Mouse (Mus musculus): Measurements from ENCODE around the gene Rabl6.

Rabl6 gene

GRCm38 (mm10) chr2:25591863-25592262 is 16.5 kb downstream of the Rabl6 start:
- no peak for DNase-seq (ENCODE audit: low spot score)

DNA sequence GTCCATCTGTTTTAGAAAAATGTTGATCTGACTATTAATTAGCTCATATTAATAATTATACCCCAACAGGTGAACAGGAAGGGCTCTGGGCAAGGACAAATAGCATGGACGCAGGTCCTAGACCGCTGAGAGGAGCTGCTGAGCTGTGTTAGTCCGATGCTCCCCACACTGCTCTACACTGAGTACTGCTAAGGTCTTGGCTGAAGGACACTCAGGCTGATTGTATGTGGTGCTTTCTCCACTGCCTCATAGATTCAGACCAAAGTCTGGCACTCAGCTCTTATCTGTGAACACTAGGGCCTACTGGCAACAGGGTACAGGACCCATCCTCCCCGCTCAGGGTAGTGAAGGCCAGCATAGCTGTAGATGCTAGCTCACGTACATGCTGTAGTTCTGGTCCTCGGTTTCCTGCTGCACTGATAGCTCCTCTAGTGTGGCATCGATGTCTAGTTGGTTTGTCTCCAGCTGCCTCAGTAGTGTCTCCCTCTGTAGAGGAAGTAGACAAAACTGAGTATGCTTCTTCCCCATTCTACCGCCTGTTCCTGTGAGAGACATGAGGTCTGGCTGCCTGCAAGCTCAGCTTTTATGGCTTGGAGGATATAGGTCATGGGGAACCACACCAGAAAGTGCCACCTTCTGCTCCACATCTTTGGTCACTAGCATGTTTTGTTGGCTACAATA is 20.0 kb downstream of the Rabl6 start:
- no peak for DNase-seq (ENCODE audit: low spot score)

DNA sequence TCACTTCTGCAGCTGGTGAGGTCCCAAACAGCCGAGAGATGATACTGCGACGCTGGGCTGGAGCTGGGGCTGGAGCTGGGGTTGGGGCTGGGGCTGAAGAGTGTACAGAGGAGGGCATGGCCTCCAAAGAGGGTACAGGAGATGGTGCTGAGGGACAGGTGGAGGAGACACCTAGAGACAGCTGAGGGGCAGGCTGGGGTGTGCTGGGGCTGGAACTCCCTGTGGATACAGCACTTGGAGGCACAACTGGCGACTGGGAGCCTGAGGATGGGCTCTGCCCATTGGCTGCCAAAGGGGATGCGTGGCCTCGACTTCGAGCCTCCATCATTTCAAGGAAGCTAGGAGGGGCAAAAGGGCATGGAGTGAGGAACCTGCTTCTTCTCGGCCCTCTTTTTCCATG is 21.0 kb downstream of the Rabl6 start:
- DNase-seq (ENCODE audit: low spot score), result no peak

GRCm38 (mm10) chr2:25585601-25586000 is 22.7 kb downstream of the Rabl6 start:
- DNase-seq (ENCODE audit: low spot score), result no peak

GRCm38 (mm10) chr2:25584856-25585255 is 23.5 kb downstream of the Rabl6 start:
- DNase-seq (ENCODE audit: low spot score), result no peak

DNA sequence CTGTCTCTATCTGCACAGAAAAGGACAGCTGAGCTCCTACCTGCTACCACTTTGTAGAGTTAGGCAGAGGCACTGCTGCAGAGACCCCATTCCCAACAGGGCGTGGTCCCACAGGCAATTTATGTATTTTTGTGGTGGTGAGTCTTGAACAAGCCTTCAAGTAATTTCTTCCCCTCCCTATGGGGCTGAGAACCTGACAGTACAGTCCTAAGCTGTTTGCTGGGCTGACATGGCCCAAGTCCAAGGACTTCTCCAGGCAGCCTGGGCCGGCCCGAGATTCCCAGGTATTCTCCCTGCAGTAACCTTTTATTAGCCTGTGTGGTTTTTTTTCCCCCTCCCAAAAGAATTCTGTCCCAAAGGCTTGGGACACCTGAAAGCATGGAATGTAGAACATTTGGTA is 24.2 kb downstream of the Rabl6 start:
- DNase-seq (ENCODE audit: low spot score), result no peak

DNA sequence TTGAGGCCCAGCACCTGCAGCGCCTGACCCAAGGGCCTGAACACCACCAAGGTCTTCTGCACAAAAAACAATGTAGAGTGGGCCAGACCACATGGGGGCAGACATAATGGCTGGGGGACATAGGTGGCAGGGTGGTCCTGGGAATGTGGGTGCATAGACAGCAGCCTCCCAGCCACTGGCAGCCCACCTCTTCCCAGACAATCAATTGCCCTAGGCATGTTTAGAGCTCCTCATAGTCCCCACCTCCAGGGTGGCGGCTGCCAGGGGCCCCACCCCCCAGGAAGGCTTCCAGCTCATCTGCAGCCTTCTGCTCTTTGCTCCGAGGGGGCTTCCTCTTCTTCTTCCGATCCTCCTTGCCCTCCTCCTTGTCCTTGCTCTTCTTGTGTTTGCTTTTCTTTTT is 24.8 kb downstream of the Rabl6 start:
- DNase-seq (ENCODE audit: low spot score), result no peak

DNA sequence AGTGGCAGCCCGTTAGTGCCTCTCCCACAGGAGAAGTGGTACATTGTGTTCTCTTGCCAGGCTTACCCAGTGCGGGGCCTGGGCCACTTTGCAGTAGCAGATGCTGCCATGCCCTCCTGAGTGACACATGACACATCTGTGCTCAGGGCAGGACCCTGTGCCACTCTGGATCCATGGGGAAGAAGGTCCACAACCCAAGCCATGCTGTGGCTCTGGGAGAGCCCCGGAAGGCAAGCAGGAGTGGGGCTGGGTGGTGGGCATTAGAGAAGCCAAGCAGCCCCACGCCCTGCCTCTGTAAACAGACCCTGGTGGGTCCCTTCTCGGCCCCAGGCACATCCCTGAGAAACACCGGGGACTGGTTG is 25.2 kb downstream of the Rabl6 start:
- DNase-seq (ENCODE audit: low spot score), result no peak

DNA sequence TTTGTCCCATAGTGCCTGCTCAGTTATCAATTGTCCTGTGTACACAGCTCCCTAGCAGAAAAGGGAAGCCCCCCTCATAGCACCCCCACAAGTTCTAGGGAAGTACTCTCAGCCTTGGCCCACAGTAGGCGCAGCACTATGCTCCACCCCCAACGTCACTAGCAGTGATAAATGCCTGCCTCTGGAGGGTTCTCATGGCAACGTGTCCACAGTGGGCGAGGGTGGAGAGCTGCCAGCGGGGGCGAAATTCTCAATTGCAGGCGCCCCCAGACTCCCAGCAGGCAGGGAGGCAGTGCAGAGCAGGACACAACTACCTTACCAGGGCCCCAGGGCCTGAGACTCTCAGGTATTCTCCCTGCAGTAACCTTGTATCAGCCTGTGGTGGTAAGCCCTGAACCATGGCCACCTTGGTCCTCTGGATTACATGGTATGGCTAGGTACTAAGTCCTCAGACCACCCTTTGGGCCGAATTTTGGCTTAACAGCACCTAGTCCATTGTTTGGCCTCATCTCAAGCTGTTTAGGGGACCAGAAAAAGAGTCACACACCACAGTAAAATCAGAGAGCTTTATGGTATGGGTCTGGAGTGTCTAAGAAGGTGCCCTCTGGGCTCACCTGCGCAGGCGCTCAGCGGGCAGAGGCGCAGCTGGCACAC is 25.7 kb downstream of the Rabl6 start:
- no peak for DNase-seq (ENCODE audit: low spot score)

- no peak for DNase-seq (ENCODE audit: low spot score)
Observed at GRCm38 (mm10) chr2:25581901-25582301, 26.4 kb downstream of the Rabl6 start.

- DNase-seq (ENCODE audit: low spot score), result peak; percentile 69
Observed at GRCm38 (mm10) chr2:25581294-25581864, 26.9 kb downstream of the Rabl6 start, which contains the start of gene Ajm1. Gene Ajm1, minus strand, starts transcription at chr2:25581757.

- DNase-seq (ENCODE audit: low spot score), result no peak
Observed at GRCm38 (mm10) chr2:25580621-25581101, 27.7 kb downstream of the Rabl6 start.

- DNase-seq (ENCODE audit: low spot score), result no peak
Observed at GRCm38 (mm10) chr2:25579737-25580460, 28.4 kb downstream of the Rabl6 start.

DNA sequence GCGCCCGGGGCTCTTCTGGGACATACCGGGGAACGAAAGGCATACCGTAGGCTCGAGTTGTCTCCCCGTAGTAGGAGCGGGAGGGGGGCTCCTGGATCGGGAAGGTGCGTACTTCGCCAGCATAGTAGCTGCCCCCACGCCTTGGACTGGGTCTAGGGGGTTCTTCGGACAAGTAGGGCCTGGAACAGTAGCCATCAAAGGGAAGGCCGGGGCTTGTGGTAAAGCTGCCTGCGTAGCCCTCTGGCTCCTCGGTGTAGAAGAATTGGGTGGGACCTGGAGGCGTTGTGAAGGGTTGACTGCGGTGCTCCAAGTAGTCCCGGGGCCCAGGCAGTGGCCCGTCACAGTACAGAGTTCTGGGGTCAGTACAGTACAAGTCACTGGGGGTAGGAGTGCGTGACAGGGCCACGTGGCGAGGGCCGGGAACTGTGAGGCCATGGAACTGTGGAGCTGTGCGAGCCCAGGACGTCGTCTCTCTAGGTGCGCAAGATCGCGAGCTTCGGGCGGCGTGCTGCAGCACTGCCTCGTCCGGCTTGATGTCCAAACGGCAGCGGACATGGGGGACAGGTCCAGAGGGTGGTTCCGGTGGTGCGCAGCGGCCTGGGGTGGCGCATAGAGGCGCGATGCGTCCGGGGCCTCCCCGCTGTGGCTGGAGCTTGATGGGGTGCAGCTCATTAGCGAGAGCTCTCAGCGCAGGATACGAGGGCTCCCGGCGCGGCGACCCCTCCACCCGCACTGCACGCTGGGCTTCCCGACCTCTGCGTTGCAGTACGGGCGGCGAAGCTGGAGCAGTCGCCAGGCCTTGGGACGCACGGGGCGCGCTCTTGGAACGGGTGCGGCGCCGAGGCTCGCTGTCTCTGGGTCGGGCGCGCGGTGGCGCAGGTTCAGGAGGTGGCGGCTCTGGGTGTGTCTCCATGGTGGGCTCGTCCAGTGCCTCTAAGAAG is 29.3 kb downstream of the Rabl6 start:
- DNase-seq (ENCODE audit: low spot score), result no peak

GRCm38 (mm10) chr2:25577951-25578795 is 30.1 kb downstream of the Rabl6 start:
- no peak for DNase-seq (ENCODE audit: low spot score)

GRCm38 (mm10) chr2:25576965-25577891 is 31.1 kb downstream of the Rabl6 start:
- DNase-seq (ENCODE audit: low spot score), result no peak

- DNase-seq (ENCODE audit: low spot score), result no peak
Observed at GRCm38 (mm10) chr2:25576028-25576850, 32.1 kb downstream of the Rabl6 start.

DNA sequence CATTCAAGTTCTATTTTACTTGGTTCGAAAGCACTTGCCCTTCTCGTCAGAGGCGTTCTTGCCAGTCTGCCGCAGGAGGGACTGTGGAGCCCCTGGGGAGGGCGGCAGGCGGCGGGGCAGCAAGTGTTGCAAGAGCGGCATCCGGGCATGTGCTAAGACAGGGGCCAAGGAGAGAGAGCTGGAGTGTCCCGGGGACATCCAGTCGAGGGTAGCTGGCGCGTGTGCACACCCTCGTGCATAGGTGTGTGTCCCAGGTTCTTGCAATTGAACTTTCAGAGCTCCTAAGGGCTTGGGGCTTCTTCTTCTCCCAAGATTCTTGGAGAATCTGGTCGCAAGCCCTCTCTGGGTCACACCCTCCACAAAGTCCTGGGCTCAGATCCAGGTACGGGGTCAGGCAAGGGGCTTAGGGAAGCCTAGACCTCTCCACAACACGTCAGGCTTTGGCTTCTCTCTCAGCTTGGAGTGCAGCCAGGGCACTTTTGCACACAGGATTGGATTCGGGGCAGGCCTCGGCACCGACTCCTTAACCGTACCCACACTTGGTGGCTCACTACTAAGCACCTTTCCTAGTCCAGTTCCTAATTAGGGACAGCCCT is 32.8 kb downstream of the Rabl6 start:
- DNase-seq (ENCODE audit: low spot score), result no peak
